Mouse (Mus musculus) layer of hippocampus, postnatal 14 days (tissue): ENCODE measurements around the gene Arf4. TPM values are rescaled to one million over a fixed set of nuclear protein-coding genes. Genes with fewer than 3 reads are reported as not detected.

Source experiments
- microRNA-seq, 2 experiments: library from miRNA; unstranded; fragments of <30 nt; microRNA quantifications; one replicate each; pipeline ENCODE4 v1.2.0; 2021
- total RNA-seq, 2 experiments: library from RNA; stranded (reverse); gene quantifications; 2 replicates each; pipeline ENCODE4 v1.2.3; 2021

Gene Arf4
- total RNA-seq, 2 experiments from 2014 or later: 145 to 150 TPM

Small RNAs within 50 kb of the gene (microRNA-seq; reads per million reads assigned to microRNA genes)
- gene Mir7672: 1.1 to 2.0 reads per million in 2 experiments

Other genes with a start within 250 kb of the Arf4 start
- gene Slmap, start 103.1 kb upstream of the Arf4 start, total RNA-seq: 10 to 100 TPM; 90.9 to 99.4 TPM
- gene Dennd6a, start 64.2 kb upstream of the Arf4 start, total RNA-seq: 10 to 100 TPM; 26.9 to 27.0 TPM
- 1 to 10 TPM; 7.8 to 8.7 TPM for gene Pde12, start 31.8 kb downstream of the Arf4 start, total RNA-seq
- 1 to 10 TPM in 1 of 2 experiments, under 1 TPM in 1; 0.62 to 1.0 TPM for gene Dnah12, start 55.2 kb downstream of the Arf4 start, total RNA-seq